Mouse (Mus musculus) liver, embryonic 16.5 days (tissue): ENCODE data around the gene Tsnax. TPM values are rescaled to one million over a fixed set of nuclear protein-coding genes. Genes with fewer than 3 reads are reported as not detected.

Source experiments
- ATAC-seq: fragments of 200-750 bp; cut with Nextera tagmentation; 2 replicates; pipeline ENCODE4 v1.8.0; 2017; ENCODE audit warnings: low read depth, mild to moderate bottlenecking, moderate number of reproducible peaks, moderate library complexity
- H3K27ac ChIP-seq: fragments of 300-500 bp; sonication (generic); 2 replicates; pipeline ENCODE4 v1.5.1; 2014; ENCODE audit warnings: mild to moderate bottlenecking, low read length
- H3K27me3 ChIP-seq: fragments of 300-500 bp; sonication (generic); 2 replicates; pipeline ENCODE4 v1.6.1; 2014; ENCODE audit warnings: low read depth, low read length, mixed read lengths; ENCODE audit not compliant: control insufficient read depth, insufficient read depth
- H3K36me3 ChIP-seq: fragments of 300-500 bp; sonication (generic); 2 replicates; pipeline ENCODE4 v1.6.1; 2014; ENCODE audit warnings: mild to moderate bottlenecking; ENCODE audit not compliant: control insufficient read depth, insufficient read depth
- H3K4me1 ChIP-seq: fragments of 300-500 bp; sonication (generic); 2 replicates; pipeline ENCODE4 v1.6.1; 2014; ENCODE audit warnings: low read depth, low read length, mixed read lengths; ENCODE audit not compliant: control insufficient read depth
- H3K4me2 ChIP-seq: fragments of 300-500 bp; sonication (generic); 2 replicates; pipeline ENCODE4 v1.6.1; 2014; ENCODE audit warnings: low read depth, low read length, mixed read lengths
- H3K4me3 ChIP-seq: fragments of 300-500 bp; sonication (generic); 2 replicates; pipeline ENCODE4 v1.5.1; 2014; ENCODE audit warnings: low read depth, mild to moderate bottlenecking, low read length
- H3K9ac ChIP-seq: fragments of 300-500 bp; sonication (generic); 2 replicates; pipeline ENCODE4 v1.6.1; 2014; ENCODE audit warnings: low read depth, low read length
- H3K9me3 ChIP-seq: fragments of 300-500 bp; sonication (generic); replicated peaks from 2 replicates; pipeline ENCODE4 v1.6.1; 2016; ENCODE audit warnings: low read length; ENCODE audit not compliant: control insufficient read depth
- WGBS: fragments of 180-500 bp; shearing (Covaris S2); extraction: QIAGEN DNeasy Blood & Tissue Kit; methylation state at CpG from one replicate; pipeline ENCODE4 v1.1.7; 2014; ENCODE audit not compliant: insufficient replicate concordance; 5-methylcytosine and 5-hydroxymethylcytosine counted together
- polyA plus RNA-seq: library from polyadenylated mRNA; unstranded; fragments of >200 nt; fragmentation: Nextera tagmentation; extraction: Ambion mirVana; gene quantifications from 2 replicates; pipeline ENCODE4 v1.2.1, GENCODE M21; 2015

Tsnax gene
- polyA plus RNA-seq, 1 experiment from 2014 or later: 35.1 TPM

DNA sequence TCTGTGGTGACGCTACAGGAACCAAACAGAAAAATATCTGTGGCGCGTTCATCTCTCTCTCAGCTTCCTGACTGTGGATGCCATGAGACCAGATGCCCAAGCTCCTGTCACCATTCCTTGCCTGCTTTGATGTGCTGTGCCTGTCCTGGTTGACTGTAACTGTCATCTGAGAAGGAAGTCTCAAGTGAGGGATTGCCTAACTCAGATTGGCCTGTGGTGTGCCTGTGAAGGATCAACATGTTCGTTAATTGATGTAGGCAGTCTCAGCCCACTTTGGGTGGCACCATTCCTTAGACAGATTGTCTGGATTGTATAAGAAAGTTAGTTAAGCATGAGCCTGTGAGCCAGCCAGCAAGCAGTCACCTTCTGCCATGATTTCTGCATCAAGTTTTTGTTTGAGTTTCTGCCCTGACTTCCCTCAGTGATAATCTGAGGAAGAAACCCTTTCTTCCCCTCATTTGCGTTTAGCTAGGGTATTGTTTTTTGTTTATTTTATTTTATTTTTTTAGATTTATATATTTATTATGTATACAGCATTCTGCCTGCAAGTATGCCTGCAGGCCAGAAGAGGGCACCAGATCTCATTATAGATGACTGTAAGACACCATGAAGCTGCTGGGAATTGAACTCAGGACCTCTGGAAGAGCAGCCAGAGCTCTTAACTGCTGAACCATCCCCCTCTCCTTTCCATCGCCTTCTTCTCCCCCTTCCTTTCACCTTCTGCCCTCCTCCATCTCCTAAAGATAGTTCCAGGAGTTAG is 55.5 kb downstream of the Tsnax start:
- no peaks in the 10 kb centered on the region for H3K4me1 ChIP-seq
- H3K27me3 ChIP-seq: no peaks in the 10 kb centered on the region
- ATAC-seq: no peak
- H3K4me3 ChIP-seq: no peak overlapping the region
- H3K36me3 ChIP-seq: no peaks in the 10 kb centered on the region
- H3K4me2 ChIP-seq: no peak overlapping the region
- WGBS: 59% methylated on average over 6 of the region's 6 CpGs
- peak overlapping the region; percentile 35; the same call in 1 of the 2 replicates for H3K27ac ChIP-seq
- no peaks in the 10 kb centered on the region for H3K9me3 ChIP-seq
- H3K9ac ChIP-seq: no peak overlapping the region

- WGBS: 62% methylated on average over 7 of the region's 7 CpGs
- no peaks in the 10 kb centered on the region for H3K4me1 ChIP-seq
- H3K27ac ChIP-seq: no peak overlapping the region
- H3K4me2 ChIP-seq: no peak overlapping the region
- no peaks in the 10 kb centered on the region for H3K27me3 ChIP-seq
- H3K36me3 ChIP-seq: no peaks in the 10 kb centered on the region
- no peak overlapping the region for H3K9ac ChIP-seq
- H3K4me3 ChIP-seq: no peak overlapping the region
- ATAC-seq: no peak
- no peaks in the 10 kb centered on the region for H3K9me3 ChIP-seq
Observed at GRCm38 (mm10) chr8:125069304-125069703, 56.5 kb downstream of the Tsnax start.

GRCm38 (mm10) chr8:125069733-125070132 is 56.9 kb downstream of the Tsnax start:
- H3K4me1 ChIP-seq: no peaks in the 10 kb centered on the region
- ATAC-seq: no peak

GRCm38 (mm10) chr8:125074141-125074540 is 61.3 kb downstream of the Tsnax start:
- H3K9ac ChIP-seq: no peak overlapping the region
- H3K27me3 ChIP-seq: no peaks in the 10 kb centered on the region
- H3K4me1 ChIP-seq: no peaks in the 10 kb centered on the region
- H3K4me3 ChIP-seq: no peak overlapping the region
- H3K9me3 ChIP-seq: no peaks in the 10 kb centered on the region
- no peak overlapping the region for H3K27ac ChIP-seq
- no peaks in the 10 kb centered on the region for H3K36me3 ChIP-seq
- no peak for ATAC-seq
- 75% methylated on average over 10 of the region's 10 CpGs for WGBS
- no peak overlapping the region for H3K4me2 ChIP-seq

More at GRCm38 (mm10) chr8:125069733-125070132, 56.9 kb downstream of the Tsnax start:
- Histone ChIP-seq H3K27me3 (no peaks in the 10 kb centered on the region), H3K9ac (no peak overlapping the region), H3K36me3 (no peaks in the 10 kb centered on the region), H3K27ac (no peak overlapping the region), H3K4me2 (no peak overlapping the region), H3K4me3 (no peak overlapping the region), H3K9me3 (no peaks in the 10 kb centered on the region)
- WGBS: 57% methylated on average over 6 of the region's 6 CpGs

GRCm38 (mm10) chr8:125074581-125074980 is 61.8 kb downstream of the Tsnax start:
- H3K9me3 ChIP-seq: no peaks in the 10 kb centered on the region
- H3K36me3 ChIP-seq: no peaks in the 10 kb centered on the region
- H3K27ac ChIP-seq: no peak overlapping the region
- H3K4me3 ChIP-seq: no peak overlapping the region
- no peaks in the 10 kb centered on the region for H3K27me3 ChIP-seq
- no peak overlapping the region for H3K4me2 ChIP-seq
- no peaks in the 10 kb centered on the region for H3K4me1 ChIP-seq
- no peak overlapping the region for H3K9ac ChIP-seq
- 67% methylated on average over 2 of the region's 2 CpGs for WGBS
- no peak for ATAC-seq

DNA sequence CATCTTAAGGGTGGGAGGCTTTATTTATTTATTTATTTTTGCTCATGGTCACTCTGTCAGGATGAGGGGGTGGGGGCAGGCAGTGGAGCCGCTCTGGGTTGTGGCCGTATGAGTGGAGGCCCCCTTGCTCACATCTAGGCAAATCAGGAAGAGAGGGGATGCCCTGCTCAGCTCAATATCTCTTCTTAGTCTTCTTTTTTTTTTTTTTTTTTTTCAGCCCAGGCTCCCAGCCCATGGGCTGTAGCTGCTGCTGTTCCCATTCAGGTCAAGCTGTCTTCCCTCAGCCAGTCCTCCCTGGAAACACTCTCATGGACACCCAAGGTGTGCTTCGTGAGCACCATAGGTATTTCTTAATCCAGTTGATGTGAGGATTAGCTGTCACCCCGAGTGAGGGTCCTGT is 62.6 kb downstream of the Tsnax start:
- 66% methylated on average over 4 of the region's 4 CpGs for WGBS
- Histone ChIP-seq H3K27ac (no peak overlapping the region), H3K4me3 (no peak overlapping the region), H3K36me3 (no peaks in the 10 kb centered on the region), H3K9me3 (no peaks in the 10 kb centered on the region), H3K9ac (no peak overlapping the region), H3K4me1 (no peaks in the 10 kb centered on the region), H3K4me2 (no peak overlapping the region), H3K27me3 (no peaks in the 10 kb centered on the region)
- ATAC-seq: no peak

- no peaks in the 10 kb centered on the region for H3K4me1 ChIP-seq
- no peaks in the 10 kb centered on the region for H3K36me3 ChIP-seq
- no peak for ATAC-seq
- no peaks in the 10 kb centered on the region for H3K27me3 ChIP-seq
- 64% methylated on average over 8 of the region's 8 CpGs for WGBS
- H3K27ac ChIP-seq: no peak overlapping the region
- H3K4me3 ChIP-seq: no peak overlapping the region
- H3K9me3 ChIP-seq: no peaks in the 10 kb centered on the region
- H3K4me2 ChIP-seq: no peak overlapping the region
- H3K9ac ChIP-seq: no peak overlapping the region
Observed at GRCm38 (mm10) chr8:125077326-125077725, 64.5 kb downstream of the Tsnax start.

GRCm38 (mm10) chr8:125078771-125079384 is 66.1 kb downstream of the Tsnax start:
- no peak overlapping the region for H3K27ac ChIP-seq
- 65% methylated on average over 9 of the region's 9 CpGs for WGBS
- no peaks in the 10 kb centered on the region for H3K4me1 ChIP-seq
- H3K4me2 ChIP-seq: no peak overlapping the region
- no peaks in the 10 kb centered on the region for H3K36me3 ChIP-seq
- no peaks in the 10 kb centered on the region for H3K27me3 ChIP-seq
- no peak overlapping the region for H3K4me3 ChIP-seq
- ATAC-seq: no peak
- H3K9ac ChIP-seq: no peak overlapping the region
- no peaks in the 10 kb centered on the region for H3K9me3 ChIP-seq
